Mouse (Mus musculus) heart, embryonic 13.5 days (tissue): ENCODE measurements around the gene Krt7. TPM values are rescaled to one million over a fixed set of nuclear protein-coding genes. Genes with fewer than 3 reads are reported as not detected.

ENCODE experiments used
- ATAC-seq: fragments of 200-750 bp; cut with Nextera tagmentation; 2 replicates; pipeline ENCODE4 v1.8.0; 2017; ENCODE audit warnings: moderate TSS enrichment; ENCODE audit not compliant: insufficient number of reproducible peaks, low FRiP score, low TSS enrichment; ENCODE audit errors: extremely low read depth
- H3K27ac ChIP-seq: fragments of 300-500 bp; sonication (generic); replicated peaks from 2 replicates; pipeline ENCODE4 v1.5.1; 2015; ENCODE audit warnings: moderate library complexity, mild to moderate bottlenecking, inconsistent platforms
- H3K27me3 ChIP-seq: fragments of 300-500 bp; sonication (generic); replicated peaks from 2 replicates; pipeline ENCODE4 v1.6.1; 2015; ENCODE audit warnings: mild to moderate bottlenecking, inconsistent platforms
- H3K36me3 ChIP-seq: fragments of 300-500 bp; sonication (generic); 2 replicates; pipeline ENCODE4 v1.6.1; 2015; ENCODE audit warnings: mild to moderate bottlenecking, inconsistent platforms
- H3K4me1 ChIP-seq: fragments of 300-500 bp; sonication (generic); 2 replicates; pipeline ENCODE4 v1.6.1; 2015; ENCODE audit warnings: inconsistent platforms
- H3K4me2 ChIP-seq: fragments of 300-500 bp; sonication (generic); 2 replicates; pipeline ENCODE4 v1.6.1; 2015; ENCODE audit warnings: inconsistent platforms, mild to moderate bottlenecking, moderate library complexity
- H3K4me3 ChIP-seq: fragments of 300-500 bp; sonication (generic); 2 replicates; pipeline ENCODE4 v1.5.1; 2015; ENCODE audit warnings: moderate library complexity, mild to moderate bottlenecking, inconsistent platforms
- H3K9ac ChIP-seq: fragments of 300-500 bp; sonication (generic); 2 replicates; pipeline ENCODE4 v1.6.1; 2015; ENCODE audit warnings: inconsistent platforms, mild to moderate bottlenecking, moderate library complexity
- H3K9me3 ChIP-seq: fragments of 300-500 bp; sonication (generic); 2 replicates; pipeline ENCODE4 v1.6.1; 2016; ENCODE audit warnings: inconsistent platforms
- WGBS: fragments of 180-500 bp; shearing (Covaris S2); methylation state at CpG from one replicate; pipeline ENCODE4 v1.1.7; 2015; ENCODE audit warnings: mixed read lengths; 5-methylcytosine and 5-hydroxymethylcytosine counted together
- polyA plus RNA-seq: library from polyadenylated mRNA; unstranded; fragments of >200 nt; fragmentation: Nextera tagmentation; extraction: Ambion mirVana; gene quantifications from 2 replicates; pipeline ENCODE4 v1.2.1, GENCODE M21; 2015

The Krt7 gene
- polyA plus RNA-seq: 20.6 and 26.7 TPM in 2 replicates

GRCm38 (mm10) chr15:101410775-101411174, at the start of gene Krt7:
Gene Krt7 (plus strand): TSS chr15:101411043.
- H3K27ac ChIP-seq: peak within 1 kb of the TSS; percentile 53
- H3K4me2 ChIP-seq: peak within 1 kb of the TSS; percentile 32
- peak within 1 kb of the TSS; percentile 30; the same call in 1 of the 2 replicates for H3K4me3 ChIP-seq

GRCm38 (mm10) chr15:101362393-101363010, 48.3 kb upstream of the Krt7 start:
- peaks cover 31% of the 10 kb centered on the region for H3K4me1 ChIP-seq
- H3K9me3 ChIP-seq: no peaks in the 10 kb centered on the region
- H3K4me3 ChIP-seq: no peak overlapping the region
- ATAC-seq: no peak
- H3K36me3 ChIP-seq: no peaks in the 10 kb centered on the region
- H3K9ac ChIP-seq: no peak overlapping the region
- no peak overlapping the region for H3K4me2 ChIP-seq
- peaks cover 17% of the 10 kb centered on the region for H3K27me3 ChIP-seq
- H3K27ac ChIP-seq: no peak overlapping the region
- WGBS: 57% methylated on average over 4 of the region's 4 CpGs

More at GRCm38 (mm10) chr15:101410775-101411174, at the start of gene Krt7:
- H3K9me3 ChIP-seq: no peaks in the 10 kb centered on the region
- H3K36me3 ChIP-seq: no peaks in the 10 kb centered on the region
- peaks cover 43% of the 10 kb centered on the region for H3K27me3 ChIP-seq
- no peak for ATAC-seq
- peak within 1 kb of the TSS; percentile 56; the same call in 1 of the 2 replicates for H3K9ac ChIP-seq
- H3K4me1 ChIP-seq: peaks cover 12% of the 10 kb centered on the region
- 31% methylated on average over 2 of the region's 2 CpGs for WGBS

- H3K9ac ChIP-seq: no peak overlapping the region
- no peak overlapping the region for H3K27ac ChIP-seq
- peaks cover 43% of the 10 kb centered on the region for H3K4me1 ChIP-seq
- H3K36me3 ChIP-seq: no peaks in the 10 kb centered on the region
- no peak for ATAC-seq
- WGBS: 83% methylated on average over 6 of the region's 6 CpGs
- no peaks in the 10 kb centered on the region for H3K9me3 ChIP-seq
- no peak overlapping the region for H3K4me2 ChIP-seq
- no peak overlapping the region for H3K4me3 ChIP-seq
- peaks cover 17% of the 10 kb centered on the region for H3K27me3 ChIP-seq
These were observed 46.9 kb upstream of the Krt7 start for GRCm38 (mm10) chr15:101363933-101364332.

- no peak overlapping the region for H3K27ac ChIP-seq
- H3K4me2 ChIP-seq: no peak overlapping the region
- H3K36me3 ChIP-seq: no peaks in the 10 kb centered on the region
- H3K27me3 ChIP-seq: peaks cover 17% of the 10 kb centered on the region
- H3K9ac ChIP-seq: no peak overlapping the region
- H3K9me3 ChIP-seq: no peaks in the 10 kb centered on the region
- WGBS: 44% methylated on average over 6 of the region's 6 CpGs
- peaks cover 48% of the 10 kb centered on the region for H3K4me1 ChIP-seq
- H3K4me3 ChIP-seq: no peak overlapping the region
- ATAC-seq: no peak
These were observed 46.4 kb upstream of the Krt7 start for GRCm38 (mm10) chr15:101364425-101364824.

- Histone ChIP-seq H3K4me2 (no peak overlapping the region), H3K4me1 (peaks cover 55% of the 10 kb centered on the region), H3K9ac (no peak overlapping the region), H3K27ac (no peak overlapping the region), H3K4me3 (no peak overlapping the region), H3K9me3 (no peaks in the 10 kb centered on the region), H3K27me3 (peaks cover 17% of the 10 kb centered on the region), H3K36me3 (no peaks in the 10 kb centered on the region)
- 54% methylated on average over 7 of the region's 7 CpGs for WGBS
- no peak for ATAC-seq
These were observed 45.8 kb upstream of the Krt7 start for GRCm38 (mm10) chr15:101364891-101365671.

- no peak overlapping the region for H3K27ac ChIP-seq
- no peak overlapping the region for H3K4me2 ChIP-seq
- no peak for ATAC-seq
- H3K27me3 ChIP-seq: peaks cover 17% of the 10 kb centered on the region
- H3K4me3 ChIP-seq: no peak overlapping the region
- peaks cover 60% of the 10 kb centered on the region for H3K4me1 ChIP-seq
- 47% methylated on average over 4 of the region's 4 CpGs for WGBS
- H3K36me3 ChIP-seq: no peaks in the 10 kb centered on the region
- no peaks in the 10 kb centered on the region for H3K9me3 ChIP-seq
- H3K9ac ChIP-seq: peak overlapping the region; percentile 4; the same call in 1 of the 2 replicates
These were observed 45.1 kb upstream of the Krt7 start for GRCm38 (mm10) chr15:101365721-101366120.

- no peak for ATAC-seq
- H3K27me3 ChIP-seq: peaks cover 17% of the 10 kb centered on the region
- peaks cover 67% of the 10 kb centered on the region for H3K4me1 ChIP-seq
- no peak overlapping the region; the same call in 1 of the 2 replicates for H3K27ac ChIP-seq
- no peak overlapping the region for H3K4me3 ChIP-seq
- H3K9me3 ChIP-seq: no peaks in the 10 kb centered on the region
- 56% methylated on average over 3 of the region's 3 CpGs for WGBS
- H3K36me3 ChIP-seq: no peaks in the 10 kb centered on the region
- no peak overlapping the region for H3K9ac ChIP-seq
- H3K4me2 ChIP-seq: no peak overlapping the region
These were observed 44.4 kb upstream of the Krt7 start for GRCm38 (mm10) chr15:101366482-101366881.

GRCm38 (mm10) chr15:101366926-101367325, 43.9 kb upstream of the Krt7 start:
- Histone ChIP-seq H3K9me3 (no peaks in the 10 kb centered on the region), H3K27me3 (peaks cover 17% of the 10 kb centered on the region), H3K4me3 (no peak overlapping the region), H3K36me3 (no peaks in the 10 kb centered on the region), H3K4me1 (peaks cover 72% of the 10 kb centered on the region), H3K9ac (0 out of 2 replicates have a peak overlapping the region, but pooled peaks have one; percentile 37), H3K27ac (no peak overlapping the region), H3K4me2 (no peak overlapping the region)
- 68% methylated on average over 2 of the region's 2 CpGs for WGBS
- no peak for ATAC-seq

GRCm38 (mm10) chr15:101367497-101367896, 43.3 kb upstream of the Krt7 start:
- H3K27me3 ChIP-seq: peaks cover 17% of the 10 kb centered on the region
- H3K9me3 ChIP-seq: no peaks in the 10 kb centered on the region
- 66% methylated on average over 8 of the region's 8 CpGs for WGBS
- no peaks in the 10 kb centered on the region for H3K36me3 ChIP-seq
- H3K4me3 ChIP-seq: no peak overlapping the region
- no peak for ATAC-seq
- peak overlapping the region; percentile 37; the same call in 1 of the 2 replicates for H3K9ac ChIP-seq
- peaks cover 78% of the 10 kb centered on the region for H3K4me1 ChIP-seq
- no peak overlapping the region for H3K27ac ChIP-seq
- no peak overlapping the region for H3K4me2 ChIP-seq

- Histone ChIP-seq H3K4me3 (no peak overlapping the region), H3K4me2 (no peak overlapping the region), H3K9ac (no peak overlapping the region), H3K27me3 (peaks cover 17% of the 10 kb centered on the region), H3K9me3 (no peaks in the 10 kb centered on the region), H3K4me1 (peaks cover 83% of the 10 kb centered on the region), H3K36me3 (no peaks in the 10 kb centered on the region), H3K27ac (no peak overlapping the region)
- ATAC-seq: no peak
- WGBS: 83% methylated on average over 6 of the region's 6 CpGs
These were observed 42.8 kb upstream of the Krt7 start for GRCm38 (mm10) chr15:101368015-101368414.

- no peak overlapping the region for H3K4me3 ChIP-seq
- 51% methylated on average over 11 of the region's 11 CpGs for WGBS
- ATAC-seq: no peak
- peak overlapping the region; percentile 76 for H3K9ac ChIP-seq
- no peaks in the 10 kb centered on the region for H3K36me3 ChIP-seq
- H3K4me1 ChIP-seq: peaks cover 89% of the 10 kb centered on the region
- H3K27me3 ChIP-seq: peaks cover 17% of the 10 kb centered on the region
- H3K27ac ChIP-seq: peak overlapping the region; percentile 94
- H3K9me3 ChIP-seq: no peaks in the 10 kb centered on the region
- H3K4me2 ChIP-seq: peak overlapping the region; percentile 56
These were observed 42.1 kb upstream of the Krt7 start for GRCm38 (mm10) chr15:101368502-101369381.
